Mouse (Mus musculus): ENCODE data around the gene Gm19426. TPM values are rescaled to one million over a fixed set of nuclear protein-coding genes. Genes with fewer than 3 reads are reported as not detected.
A peak's percentile ranks its signal among the peaks of the same experiment; 100 is the strongest.

Gm19426 gene
- polyA plus RNA-seq, 1 experiment from 2014 or later = 8.5 TPM

DNA sequence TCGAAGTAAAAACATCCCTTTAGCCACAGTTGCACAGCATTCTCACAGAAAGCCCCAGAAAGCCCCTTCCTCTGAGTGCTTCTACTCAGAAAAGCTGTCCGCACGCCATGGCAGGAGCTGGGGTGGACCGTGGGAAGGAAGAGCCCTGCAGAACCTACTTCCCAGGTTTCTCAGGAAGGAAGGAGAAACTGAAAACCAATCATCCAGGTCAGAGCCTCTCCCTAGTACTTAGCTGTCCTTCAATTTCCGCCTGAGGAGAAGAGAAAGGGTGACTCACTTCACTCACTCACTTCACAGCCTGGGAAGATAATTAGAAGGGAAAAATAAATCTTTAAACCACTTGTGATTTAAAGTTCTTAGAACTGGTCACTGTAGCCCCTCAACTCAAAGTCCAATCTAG, 39.1 kb downstream of the Gm19426 start:
- Histone ChIP-seq H3K27ac (ENCODE audit: poor library complexity, severe bottlenecking) (no peak overlapping the region), H3K36me3 (peaks cover 44% of the 10 kb centered on the region), H3K9me3 (replicated peaks) (no peaks in the 10 kb centered on the region), H3K4me3 (no peak overlapping the region), H3K9ac (no peak overlapping the region), H3K4me1 (replicated peaks) (0 out of 2 replicates have a peak, but pooled peaks cover 3% of the 10 kb centered on the region), H3K27me3 (replicated peaks) (no peaks in the 10 kb centered on the region), H3K4me2 (no peak overlapping the region)
- WGBS = 74% methylated on average over 5 of the region's 5 CpGs
- ATAC-seq (ENCODE audit: insufficient number of reproducible peaks, low FRiP score) = no peak

DNA sequence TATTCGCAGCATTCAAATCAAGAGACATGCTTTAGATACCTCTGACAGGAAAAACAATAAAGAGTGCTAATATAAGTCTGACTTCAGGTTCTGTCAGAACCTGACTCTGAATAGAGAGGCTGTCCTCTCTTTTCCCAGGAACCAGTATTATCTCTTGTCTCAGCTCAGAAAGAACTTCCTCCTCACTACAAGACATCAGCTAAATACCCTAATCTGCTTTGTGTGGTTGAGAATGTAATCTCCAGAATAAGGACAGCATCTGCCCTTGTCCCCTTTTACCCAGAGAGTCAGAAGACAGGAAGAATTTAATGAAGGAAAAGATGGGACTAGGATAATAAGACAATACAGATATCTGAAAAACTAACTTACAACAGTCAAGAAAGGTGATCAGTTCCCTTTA, 40.0 kb downstream of the Gm19426 start:
- WGBS = 64% methylated on average over 1 of the region's 1 CpGs
- Histone ChIP-seq H3K27me3 (replicated peaks) (no peaks in the 10 kb centered on the region), H3K9ac (no peak overlapping the region), H3K27ac (ENCODE audit: poor library complexity, severe bottlenecking) (no peak overlapping the region), H3K4me2 (no peak overlapping the region), H3K36me3 (peaks cover 41% of the 10 kb centered on the region), H3K9me3 (replicated peaks) (no peaks in the 10 kb centered on the region), H3K4me3 (no peak overlapping the region), H3K4me1 (replicated peaks) (0 out of 2 replicates have a peak, but pooled peaks cover 3% of the 10 kb centered on the region)
- ATAC-seq (ENCODE audit: insufficient number of reproducible peaks, low FRiP score) = no peak

DNA sequence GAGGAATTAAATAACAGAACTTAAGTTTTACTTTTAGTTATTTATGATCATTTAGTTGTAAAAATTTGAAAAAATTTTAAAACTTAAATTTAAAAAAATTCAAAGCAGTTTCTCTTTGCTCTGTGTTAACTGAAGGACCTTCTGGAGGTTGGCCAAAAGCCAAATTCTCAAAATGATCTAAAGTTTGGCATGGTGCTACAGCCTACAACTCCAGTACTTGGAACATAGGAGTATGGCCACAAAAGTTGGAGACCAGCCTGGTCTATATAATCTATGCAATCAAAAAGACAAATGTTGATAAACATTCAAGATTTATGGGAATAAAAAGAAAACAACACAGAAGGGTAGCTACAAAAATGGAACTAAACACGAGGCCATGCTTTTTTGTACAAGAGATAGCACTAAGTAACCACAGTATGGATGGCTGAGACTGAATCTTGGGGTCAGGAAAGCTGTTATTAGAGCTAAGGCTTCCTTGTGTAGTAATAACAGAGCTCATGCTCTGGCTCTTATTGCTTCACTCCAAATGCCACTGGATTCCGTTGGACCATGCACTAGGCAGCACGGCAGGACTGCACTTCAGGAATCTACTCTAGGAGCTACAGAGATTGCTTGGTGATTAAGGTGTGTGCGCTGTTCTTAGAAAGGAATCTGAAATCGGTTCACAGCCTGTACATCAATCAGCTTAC, 48.3 kb downstream of the Gm19426 start:
- no peak overlapping the region for H3K27ac ChIP-seq (ENCODE audit: poor library complexity, severe bottlenecking)
- no peak overlapping the region for H3K9ac ChIP-seq
- H3K4me1 ChIP-seq (replicated peaks) = no peaks in the 10 kb centered on the region
- peaks cover 67% of the 10 kb centered on the region for H3K36me3 ChIP-seq
- H3K27me3 ChIP-seq (replicated peaks) = no peaks in the 10 kb centered on the region
- ATAC-seq (ENCODE audit: insufficient number of reproducible peaks, low FRiP score) = no peak
- no peak overlapping the region for H3K4me2 ChIP-seq
- H3K4me3 ChIP-seq = no peak overlapping the region
- H3K9me3 ChIP-seq (replicated peaks) = no peaks in the 10 kb centered on the region
- 92% methylated on average over 5 of the region's 5 CpGs for WGBS

MicroRNA genes within 50 kb of the gene (microRNA counts, 519-probe panel; counts per million panel counts)
- 7,616 counts per million, percentile 93 among the panel's probes with 10 or more counts for microRNA mmu-miR-130a

Small RNAs within 50 kb of the gene (microRNA-seq; reads per million reads assigned to microRNA genes)
- gene Mir130a = 23,192 reads per million, percentile 98 among the genes with 10 or more reads in this experiment

Other genes starting within 250 kb of the Gm19426 start
- 105 and 109 TPM in 2 replicates for gene Ctnnd1, start 92.9 kb downstream of the Gm19426 start, polyA plus RNA-seq (2016; fragmentation: Nextera tagmentation; extraction: Ambion mirVana)
- 0.10 TPM in 2 replicates for gene Btbd18, start 84.6 kb downstream of the Gm19426 start, polyA plus RNA-seq (2016; fragmentation: Nextera tagmentation; extraction: Ambion mirVana)
- 279 and 282 TPM in 2 replicates for gene Selenoh, start 72.9 kb downstream of the Gm19426 start, polyA plus RNA-seq (2016; fragmentation: Nextera tagmentation; extraction: Ambion mirVana)
- gene Gm28635, start 65.6 kb downstream of the Gm19426 start, polyA plus RNA-seq (2016; fragmentation: Nextera tagmentation; extraction: Ambion mirVana) = not detected in 2 replicates
- gene Med19, start 65.3 kb downstream of the Gm19426 start, polyA plus RNA-seq (2016; fragmentation: Nextera tagmentation; extraction: Ambion mirVana) = 28.8 and 30.3 TPM in 2 replicates
- gene Tmx2, start 64.5 kb downstream of the Gm19426 start, polyA plus RNA-seq (2016; fragmentation: Nextera tagmentation; extraction: Ambion mirVana) = 154 and 158 TPM in 2 replicates
- 35.4 and 38.9 TPM in 2 replicates for gene Zdhhc5, start 28.5 kb downstream of the Gm19426 start, polyA plus RNA-seq (2016; fragmentation: Nextera tagmentation; extraction: Ambion mirVana)
- gene Clp1, start 16.3 kb downstream of the Gm19426 start, polyA plus RNA-seq (2016; fragmentation: Nextera tagmentation; extraction: Ambion mirVana) = 22.7 and 23.6 TPM in 2 replicates
- gene Ypel4, start 9.6 kb downstream of the Gm19426 start, polyA plus RNA-seq (2016; fragmentation: Nextera tagmentation; extraction: Ambion mirVana) = 10.0 and 11.5 TPM in 2 replicates
- 32.2 and 32.8 TPM in 2 replicates for gene Serping1, start 31.8 kb upstream of the Gm19426 start, polyA plus RNA-seq (2016; fragmentation: Nextera tagmentation; extraction: Ambion mirVana)
- gene Ube2l6, start 55.2 kb upstream of the Gm19426 start, polyA plus RNA-seq (2016; fragmentation: Nextera tagmentation; extraction: Ambion mirVana) = 90.0 and 95.3 TPM in 2 replicates
- 0.17 and 0.43 TPM in 2 replicates for gene Smtnl1, start 79.0 kb upstream of the Gm19426 start, polyA plus RNA-seq (2016; fragmentation: Nextera tagmentation; extraction: Ambion mirVana)
- 62.2 and 65.6 TPM in 2 replicates for gene Timm10, start 83.3 kb upstream of the Gm19426 start, polyA plus RNA-seq (2016; fragmentation: Nextera tagmentation; extraction: Ambion mirVana)
- gene Slc43a1, start 95.2 kb upstream of the Gm19426 start, polyA plus RNA-seq (2016; fragmentation: Nextera tagmentation; extraction: Ambion mirVana) = 21.8 and 23.0 TPM in 2 replicates
- gene Rtn4rl2, start 143.1 kb upstream of the Gm19426 start, polyA plus RNA-seq (2016; fragmentation: Nextera tagmentation; extraction: Ambion mirVana) = 0.67 and 1.2 TPM in 2 replicates
- gene Slc43a3, start 192.9 kb upstream of the Gm19426 start, polyA plus RNA-seq (2016; fragmentation: Nextera tagmentation; extraction: Ambion mirVana) = 33.6 and 35.0 TPM in 2 replicates
- 0.39 and 3.1 TPM in 2 replicates for gene Prg2, start 236.8 kb upstream of the Gm19426 start, polyA plus RNA-seq (2016; fragmentation: Nextera tagmentation; extraction: Ambion mirVana)
- gene Prg3, start 244.6 kb upstream of the Gm19426 start, polyA plus RNA-seq (2016; fragmentation: Nextera tagmentation; extraction: Ambion mirVana) = 0.49 TPM in 1 of 2 replicates, not detected in the other